Mouse (Mus musculus) hindbrain, postnatal 0 days (tissue): ENCODE measurements around the gene Cyp2e1. TPM values are rescaled to one million over a fixed set of nuclear protein-coding genes. Genes with fewer than 3 reads are reported as not detected.

Source experiments
- ATAC-seq: fragments of 200-750 bp; cut with Nextera tagmentation; 2 replicates; pipeline ENCODE4 v1.8.0; 2017; ENCODE audit warnings: mild to moderate bottlenecking, moderate TSS enrichment, moderate library complexity
- DNase-seq: peaks from one replicate; pipeline ENCODE4 v3.0.0-alpha.2; 2015; ENCODE audit warnings: low spot score
- H3K27ac ChIP-seq: fragments of 300-500 bp; sonication (generic); 2 replicates; pipeline ENCODE4 v1.5.1; 2014; ENCODE audit warnings: mild to moderate bottlenecking
- H3K27me3 ChIP-seq: fragments of 300-500 bp; sonication (generic); 2 replicates; pipeline ENCODE4 v1.6.1; 2014; ENCODE audit warnings: low read length, mixed read lengths; ENCODE audit not compliant: insufficient read depth
- H3K36me3 ChIP-seq: fragments of 300-500 bp; sonication (generic); 2 replicates; pipeline ENCODE4 v1.6.1; 2014; ENCODE audit warnings: low read length, mixed read lengths; ENCODE audit not compliant: insufficient read depth
- H3K4me1 ChIP-seq: fragments of 300-500 bp; sonication (generic); 2 replicates; pipeline ENCODE4 v1.6.1; 2014; ENCODE audit warnings: antibody characterized with exemption, low read length, mixed read lengths; ENCODE audit not compliant: insufficient read depth
- H3K4me2 ChIP-seq: fragments of 300-500 bp; sonication (generic); 2 replicates; pipeline ENCODE4 v1.6.1; 2014; ENCODE audit warnings: low read depth, mild to moderate bottlenecking, low read length, moderate library complexity, mixed read lengths
- H3K4me3 ChIP-seq: fragments of 300-500 bp; sonication (generic); 2 replicates; pipeline ENCODE4 v1.5.1; 2014; ENCODE audit warnings: low read length
- H3K9ac ChIP-seq: fragments of 300-500 bp; sonication (generic); replicated peaks from 2 replicates; pipeline ENCODE4 v1.6.1; 2014; ENCODE audit warnings: mild to moderate bottlenecking, low read length, moderate library complexity, mixed read lengths
- H3K9me3 ChIP-seq: fragments of 300-500 bp; sonication (generic); 2 replicates; pipeline ENCODE4 v1.6.1; 2016; ENCODE audit warnings: low read length, mixed read lengths
- CTCF ChIP-seq: IDR thresholded peaks from 2 replicates; pipeline ENCODE4 v1.5.1; 2016; ENCODE audit warnings: antibody characterized with exemption, control low read depth, low read depth
- WGBS: fragments of 180-500 bp; shearing (Covaris S2); extraction: QIAGEN DNeasy Blood & Tissue Kit; methylation state at CpG from one replicate; pipeline ENCODE4 v1.1.7; 2014; 5-methylcytosine and 5-hydroxymethylcytosine counted together
- polyA plus RNA-seq: library from polyadenylated mRNA; unstranded; fragments of >200 nt; fragmentation: Nextera tagmentation; extraction: Ambion mirVana; gene quantifications from 2 replicates; pipeline ENCODE4 v1.2.1, GENCODE M21; 2015
- total RNA-seq: library from RNA; depleted of rRNA; stranded (reverse); fragments of >200 nt; gene quantifications from 2 replicates; pipeline ENCODE4 v1.2.3, GENCODE M21; 2014

Cyp2e1 gene
- total and polyA plus RNA-seq, 2 experiments from 2014 or later, result not detected

DNA sequence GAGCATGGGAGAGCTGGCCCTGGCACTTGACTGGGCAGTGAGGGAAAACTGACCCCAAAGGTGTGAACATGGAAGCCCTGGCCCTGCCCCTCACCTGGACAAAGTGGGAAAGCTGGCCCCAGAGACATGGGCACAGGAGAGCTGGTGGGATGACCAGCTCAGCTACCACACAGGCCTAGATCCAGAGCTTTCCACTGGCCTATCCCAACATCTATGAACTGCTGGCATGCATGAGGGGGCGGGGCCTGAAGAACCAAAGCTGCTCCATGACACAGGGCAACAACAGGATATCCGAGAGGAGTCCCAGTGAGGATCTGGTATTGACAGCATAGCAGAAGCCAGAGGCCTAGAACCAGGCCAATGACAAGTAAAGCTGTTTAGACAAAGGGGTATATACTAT lies 34.7 kb downstream of the Cyp2e1 start:
- Histone ChIP-seq H3K27ac (no peak overlapping the region), H3K4me1 (no peaks in the 10 kb centered on the region), H3K9me3 (no peaks in the 10 kb centered on the region), H3K27me3 (no peaks in the 10 kb centered on the region), H3K4me2 (no peak overlapping the region), H3K36me3 (no peaks in the 10 kb centered on the region), H3K4me3 (no peak overlapping the region), H3K9ac (no peak overlapping the region)
- no peak for TF ChIP-seq CTCF
- ATAC-seq, result no peak
- DNase-seq, result no peak
- WGBS, result 58% methylated on average over 2 of the region's 2 CpGs

DNA sequence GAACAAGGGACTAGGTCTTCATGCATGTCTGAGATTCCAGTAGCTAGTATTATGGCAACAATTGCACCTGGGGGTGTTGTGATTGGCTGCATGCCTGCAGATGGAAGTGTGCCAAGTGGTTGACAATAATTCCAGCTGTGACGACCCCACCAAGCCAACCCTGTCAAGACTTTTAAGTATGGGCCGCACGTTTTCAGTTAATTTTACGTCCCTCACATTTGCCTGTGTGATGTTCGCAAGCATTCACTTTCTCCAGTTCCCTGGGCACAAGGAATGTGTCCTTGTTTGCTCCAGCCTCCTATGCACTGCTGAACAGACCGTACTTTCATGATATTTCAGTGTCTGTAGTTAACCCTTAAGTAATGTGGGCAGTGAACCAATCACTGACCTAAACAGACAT lies 39.1 kb downstream of the Cyp2e1 start:
- ATAC-seq, result no peak
- Histone ChIP-seq H3K36me3 (no peaks in the 10 kb centered on the region), H3K9ac (no peak overlapping the region), H3K9me3 (no peaks in the 10 kb centered on the region), H3K4me1 (no peaks in the 10 kb centered on the region), H3K27ac (no peak overlapping the region), H3K4me3 (no peak overlapping the region), H3K4me2 (no peak overlapping the region), H3K27me3 (no peaks in the 10 kb centered on the region)
- 54% methylated on average over 6 of the region's 6 CpGs for WGBS
- no peak for DNase-seq
- TF ChIP-seq CTCF, result no peak

- H3K9ac ChIP-seq, result no peak overlapping the region
- H3K27me3 ChIP-seq, result no peaks in the 10 kb centered on the region
- H3K36me3 ChIP-seq, result no peaks in the 10 kb centered on the region
- ATAC-seq (peak; percentile 76), DNase-seq (peak; percentile 71)
- WGBS, result 16% methylated on average over 1 of the region's 1 CpGs
- H3K4me2 ChIP-seq, result no peak overlapping the region
- H3K27ac ChIP-seq, result no peak overlapping the region
- peak; percentile 75 for TF ChIP-seq CTCF
- H3K9me3 ChIP-seq, result no peaks in the 10 kb centered on the region
- no peak overlapping the region for H3K4me3 ChIP-seq
- no peaks in the 10 kb centered on the region for H3K4me1 ChIP-seq
Measured at GRCm38 (mm10) chr7:140805704-140806103, 42.2 kb downstream of the Cyp2e1 start.

DNA sequence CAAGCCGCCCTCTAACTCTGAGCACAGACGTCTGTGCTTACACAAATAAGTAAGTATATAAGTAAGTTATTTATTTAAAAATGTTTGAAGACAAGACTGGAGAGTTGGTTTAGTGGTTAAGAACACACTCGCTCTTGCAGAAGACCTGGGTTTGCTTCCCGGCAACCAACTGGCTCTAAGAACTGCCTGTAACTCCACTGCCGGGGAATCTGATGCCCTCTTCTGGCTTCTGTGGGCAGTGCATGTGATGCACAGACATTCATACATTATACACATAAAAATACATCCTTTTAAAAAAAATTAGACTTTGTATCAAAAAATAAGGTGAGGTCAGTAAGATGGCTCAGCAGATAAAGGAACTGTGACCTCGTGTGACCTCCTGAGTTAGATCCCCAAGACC lies 47.0 kb downstream of the Cyp2e1 start:
- Histone ChIP-seq H3K36me3 (peaks cover 7% of the 10 kb centered on the region; the same call in 1 of the 2 replicates), H3K4me3 (no peak overlapping the region), H3K9ac (no peak overlapping the region), H3K4me1 (no peaks in the 10 kb centered on the region), H3K4me2 (no peak overlapping the region), H3K27ac (no peak overlapping the region), H3K9me3 (no peaks in the 10 kb centered on the region), H3K27me3 (no peaks in the 10 kb centered on the region)
- DNase-seq, result no peak
- TF ChIP-seq CTCF, result peak; percentile 41
- WGBS, result 93% methylated on average over 6 of the region's 6 CpGs
- no peak for ATAC-seq

GRCm38 (mm10) chr7:140811714-140812113 lies 48.2 kb downstream of the Cyp2e1 start:
- Histone ChIP-seq H3K27me3 (no peaks in the 10 kb centered on the region), H3K9me3 (no peaks in the 10 kb centered on the region), H3K36me3 (peaks cover 7% of the 10 kb centered on the region; the same call in 1 of the 2 replicates), H3K4me2 (no peak overlapping the region), H3K9ac (no peak overlapping the region), H3K4me3 (no peak overlapping the region), H3K27ac (peak overlapping the region; percentile 65), H3K4me1 (no peaks in the 10 kb centered on the region)
- TF ChIP-seq CTCF, result no peak
- ATAC-seq, result peak; percentile 88
- WGBS, result 67% methylated on average over 13 of the region's 13 CpGs
- peak; percentile 74 for DNase-seq

DNA sequence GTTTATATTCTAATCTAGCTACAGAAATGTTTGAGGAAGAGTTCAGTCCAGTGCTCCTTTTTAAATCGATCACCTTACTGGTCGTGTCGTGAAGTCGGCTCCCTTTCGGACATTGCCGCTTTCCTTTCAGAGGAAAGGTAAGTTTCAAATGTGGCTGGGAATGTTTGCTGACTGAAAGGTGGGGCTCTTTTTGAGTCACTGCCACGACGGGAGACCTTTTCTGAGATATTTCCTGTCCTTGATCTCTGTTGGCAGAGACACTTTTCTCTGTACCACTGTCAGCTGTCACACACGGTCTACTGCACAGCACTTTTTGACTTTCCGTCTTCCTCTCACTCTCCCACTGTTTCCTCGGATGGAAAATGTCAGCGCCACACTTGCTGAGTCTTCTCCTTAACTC lies 49.3 kb downstream of the Cyp2e1 start:
- H3K4me1 ChIP-seq, result no peaks in the 10 kb centered on the region
- H3K27ac ChIP-seq, result no peak overlapping the region
- TF ChIP-seq CTCF, result no peak
- no peaks in the 10 kb centered on the region for H3K9me3 ChIP-seq
- no peak overlapping the region for H3K4me3 ChIP-seq
- DNase-seq (no peak), ATAC-seq (no peak)
- no peak overlapping the region for H3K9ac ChIP-seq
- H3K27me3 ChIP-seq, result no peaks in the 10 kb centered on the region
- peaks cover 7% of the 10 kb centered on the region; the same call in 1 of the 2 replicates for H3K36me3 ChIP-seq
- no peak overlapping the region for H3K4me2 ChIP-seq
- WGBS, result 85% methylated on average over 12 of the region's 12 CpGs

DNA sequence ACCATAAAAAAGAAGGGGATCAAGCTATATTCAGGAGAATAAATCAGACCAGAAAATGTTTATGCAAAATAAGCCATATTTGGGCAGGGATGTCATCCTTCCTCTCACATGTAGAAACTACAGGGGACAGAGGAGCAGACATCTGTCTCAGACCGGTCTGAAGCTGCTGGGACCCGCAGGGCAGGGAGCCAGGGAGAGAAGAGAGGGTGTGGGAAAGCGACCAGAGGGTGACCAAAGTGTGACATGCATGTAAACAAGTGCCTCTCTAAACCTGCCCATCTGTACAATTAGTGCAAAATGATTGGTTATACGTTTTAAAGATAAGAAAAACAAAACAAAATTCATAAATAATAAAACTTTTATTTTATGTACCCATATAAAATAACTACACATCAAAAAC lies 56.6 kb downstream of the Cyp2e1 start:
- Histone ChIP-seq H3K4me2 (peak overlapping the region; percentile 67), H3K9me3 (no peaks in the 10 kb centered on the region), H3K27me3 (no peaks in the 10 kb centered on the region), H3K4me1 (peaks cover 5% of the 10 kb centered on the region; the same call in 1 of the 2 replicates), H3K36me3 (no peaks in the 10 kb centered on the region), H3K4me3 (0 out of 2 replicates have a peak overlapping the region, but pooled peaks have one; percentile 4), H3K9ac (no peak overlapping the region), H3K27ac (no peak overlapping the region)
- ATAC-seq (peak; percentile 57; the same call in 1 of the 2 replicates), DNase-seq (peak; percentile 68)
- WGBS, result 37% methylated on average over 4 of the region's 4 CpGs
- TF ChIP-seq CTCF, result no peak
